ENCODE assay signal across 8 mouse cellular contexts in the genomic region with DNA sequence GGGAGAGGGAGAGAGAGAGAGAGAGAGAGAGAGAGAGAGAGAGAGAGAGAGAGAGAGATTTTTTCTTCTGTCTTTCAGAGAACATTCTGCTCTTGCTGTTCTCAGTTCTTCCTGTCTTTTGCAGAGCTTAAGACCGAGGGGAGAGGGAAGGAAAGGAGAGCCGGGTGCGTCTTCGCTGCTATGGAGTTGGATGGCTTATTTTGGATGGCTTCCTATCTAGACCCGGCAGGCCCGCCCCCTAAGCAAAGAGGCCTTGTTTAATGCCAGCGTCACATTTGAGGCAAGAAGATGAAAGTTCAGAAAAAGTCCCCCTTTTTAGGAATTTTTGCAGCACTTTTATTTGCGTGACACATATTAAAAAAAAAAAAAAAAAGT. TPM values are rescaled to one million over a fixed set of nuclear protein-coding genes. Genes with fewer than 3 reads are reported as not detected.
DNase-seq lines count a peak whose midpoint lies in the region; ATAC-seq and TF ChIP-seq lines count a peak whose summit lies in the region.

No protein-coding gene starts in this region.

- TF ChIP-seq CTCF in kidney, adult 2 months (conservative IDR thresholded peaks at IDR 0.05; ENCODE audit: insufficient read depth, insufficient read length, low read depth, low read length) = no peak

- no peak overlapping the region for H3K4me3 ChIP-seq in kidney, adult 2 months (ENCODE audit: insufficient read depth, low read depth, low read length)
- peak overlapping the region; percentile 55 for H3K4me3 ChIP-seq in embryonic facial prominence, embryonic 10.5 days
- H3K4me3 ChIP-seq in hindbrain, embryonic 10.5 days = peak overlapping the region; percentile 47
- H3K4me3 ChIP-seq in liver, embryonic 13.5 days (replicated peaks) = peak overlapping the region; percentile 56
- peak overlapping the region; percentile 40; the same call in 1 of the 2 replicates for H3K4me3 ChIP-seq in neural tube, embryonic 13.5 days

- peak overlapping the region; percentile 78 for H3K4me2 ChIP-seq in liver, embryonic 13.5 days
- H3K4me2 ChIP-seq in neural tube, embryonic 13.5 days = peak overlapping the region; percentile 58

- H3K27me3 ChIP-seq in kidney, adult 2 months (replicated peaks; ENCODE audit: control insufficient read depth, insufficient read depth, low read length) = no peaks in the 10 kb centered on the region
- peaks cover 7% of the 10 kb centered on the region; the same call in 1 of the 2 replicates for H3K27me3 ChIP-seq in embryonic facial prominence, embryonic 10.5 days (replicated peaks; ENCODE audit: low read depth, poor library complexity, severe bottlenecking)
- no peaks in the 10 kb centered on the region for H3K27me3 ChIP-seq in hindbrain, embryonic 10.5 days (ENCODE audit: insufficient read depth, poor library complexity, severe bottlenecking)
- no peaks in the 10 kb centered on the region for H3K27me3 ChIP-seq in liver, embryonic 13.5 days
- no peaks in the 10 kb centered on the region for H3K27me3 ChIP-seq in neural tube, embryonic 13.5 days

- no peak for ATAC-seq in liver, embryonic 13.5 days (ENCODE audit: low read depth)
- 0 out of 2 replicates have a peak, but pooled peaks have one; percentile 24 for ATAC-seq in neural tube, embryonic 13.5 days (ENCODE audit: low read depth)
- no peak for ATAC-seq in erythroid progenitor cell, adult 5-6 weeks (replicated peaks; ENCODE audit: low FRiP score, poor library complexity, severe bottlenecking)

- no peaks in the 10 kb centered on the region for H3K9me3 ChIP-seq in embryonic facial prominence, embryonic 10.5 days
- no peaks in the 10 kb centered on the region for H3K9me3 ChIP-seq in hindbrain, embryonic 10.5 days
- no peaks in the 10 kb centered on the region for H3K9me3 ChIP-seq in liver, embryonic 13.5 days (replicated peaks)
- no peaks in the 10 kb centered on the region for H3K9me3 ChIP-seq in neural tube, embryonic 13.5 days

- DNase-seq in kidney, adult 2 months = peak; percentile 55
- DNase-seq in kidney, adult 8-10 months = no peak
- DNase-seq in embryonic facial prominence, embryonic 10.5 days (ENCODE audit: low spot score) = no peak
- DNase-seq in hindbrain, embryonic 10.5 days (ENCODE audit: low spot score) = no peak
- DNase-seq in liver, embryonic 13.5 days = no peak
- DNase-seq in cerebellum, adult 11 months = no peak

- no peak for TF ChIP-seq POLR2A in kidney, adult 2 months (IDR thresholded peaks at IDR 0.05; ENCODE audit: low read depth, low read length)

- H3K27ac ChIP-seq in kidney, adult 2 months (ENCODE audit: insufficient read depth, low read depth, low read length) = peak overlapping the region; percentile 25; the same call in 1 of the 2 replicates
- H3K27ac ChIP-seq in embryonic facial prominence, embryonic 10.5 days (replicated peaks) = peak overlapping the region; percentile 93
- H3K27ac ChIP-seq in hindbrain, embryonic 10.5 days = peak overlapping the region; percentile 95
- no peak overlapping the region for H3K27ac ChIP-seq in liver, embryonic 13.5 days
- peak overlapping the region; percentile 88 for H3K27ac ChIP-seq in neural tube, embryonic 13.5 days (replicated peaks)

- no peaks in the 10 kb centered on the region for H3K36me3 ChIP-seq in kidney, adult 2 months (ENCODE audit: control insufficient read depth, insufficient read depth, low read length)
- no peaks in the 10 kb centered on the region for H3K36me3 ChIP-seq in embryonic facial prominence, embryonic 10.5 days (replicated peaks)
- no peaks in the 10 kb centered on the region for H3K36me3 ChIP-seq in hindbrain, embryonic 10.5 days
- no peaks in the 10 kb centered on the region for H3K36me3 ChIP-seq in liver, embryonic 13.5 days
- H3K36me3 ChIP-seq in neural tube, embryonic 13.5 days = no peaks in the 10 kb centered on the region

- WGBS in kidney, adult 2 months = 15% methylated on average over 8 of the region's 8 CpGs
- 19% methylated on average over 8 of the region's 8 CpGs for WGBS in embryonic facial prominence, embryonic 10.5 days
- 19% methylated on average over 8 of the region's 8 CpGs for WGBS in hindbrain, embryonic 10.5 days
- 14% methylated on average over 8 of the region's 8 CpGs for WGBS in liver, embryonic 13.5 days (ENCODE audit: insufficient replicate concordance)
- 21% methylated on average over 8 of the region's 8 CpGs for WGBS in neural tube, embryonic 13.5 days

- peak overlapping the region; percentile 66; the same call in 1 of the 2 replicates for H3K9ac ChIP-seq in liver, embryonic 13.5 days
- H3K9ac ChIP-seq in neural tube, embryonic 13.5 days = peak overlapping the region; percentile 77

- no peaks in the 10 kb centered on the region; the same call in 1 of the 2 replicates for H3K4me1 ChIP-seq in kidney, adult 2 months (ENCODE audit: control insufficient read depth, insufficient read depth, low read length)
- peaks cover 57% of the 10 kb centered on the region for H3K4me1 ChIP-seq in embryonic facial prominence, embryonic 10.5 days
- H3K4me1 ChIP-seq in hindbrain, embryonic 10.5 days (replicated peaks) = peaks cover 52% of the 10 kb centered on the region
- H3K4me1 ChIP-seq in liver, embryonic 13.5 days (replicated peaks) = peaks cover 57% of the 10 kb centered on the region
- peaks cover 54% of the 10 kb centered on the region for H3K4me1 ChIP-seq in neural tube, embryonic 13.5 days (replicated peaks)

RNA-seq across cellular contexts. Expression of a gene that starts 30.0 kb away (rescaled TPM):
- 131 and 178 TPM in 2 replicates for polyA plus RNA-seq in kidney, adult 2 months (2012; rRNA removed)
- polyA plus RNA-seq in embryonic facial prominence, embryonic 10.5 days (2016; fragmentation: Nextera tagmentation; extraction: Ambion mirVana) = 38.1 and 39.3 TPM in 2 replicates
- 47.6 and 54.3 TPM in 2 replicates for polyA plus RNA-seq in hindbrain, embryonic 10.5 days (2016; fragmentation: Nextera tagmentation; extraction: Ambion mirVana)
- 47.7 and 61.9 TPM in 2 replicates for polyA plus RNA-seq in liver, embryonic 13.5 days (2015; fragmentation: Nextera tagmentation; extraction: Ambion mirVana)
- 68.9 and 85.0 TPM in 2 replicates for polyA plus RNA-seq in neural tube, embryonic 13.5 days (2015; fragmentation: Nextera tagmentation; extraction: Ambion mirVana)
- 10.5 and 28.9 TPM in 2 replicates for total RNA-seq in erythroid progenitor cell, adult 5-6 weeks (2015; ENCODE audit: low replicate concordance)
- total RNA-seq in erythroid progenitor cell, adult 5-6 weeks (2017; ENCODE audit: low replicate concordance) = 5.6 and 26.3 TPM in 2 replicates
